Mouse (Mus musculus) gastrocnemius, adult 8-10 months (tissue): ENCODE results near the gene Lrrc61. TPM values are rescaled to one million over a fixed set of nuclear protein-coding genes. Genes with fewer than 3 reads are reported as not detected.
"Not testable (repeated sequence)": the region's sequence is repeated elsewhere in the genome, so short reads cannot be mapped to it uniquely, and the experiment has no call there.

Experiments used
- DNase-seq, 2 experiments: peaks; one replicate each; pipeline ENCODE4 v3.0.0; 2022; ENCODE audit warnings: low spot score in 2 of 2
- total RNA-seq, 4 experiments: library from RNA; stranded (reverse); gene quantifications; 2 replicates each; pipeline ENCODE4 v1.2.4; 2022

Lrrc61 gene
- total RNA-seq: 10 to 100 TPM; 20.8 to 25.0 (median 22.9) TPM

DNA sequence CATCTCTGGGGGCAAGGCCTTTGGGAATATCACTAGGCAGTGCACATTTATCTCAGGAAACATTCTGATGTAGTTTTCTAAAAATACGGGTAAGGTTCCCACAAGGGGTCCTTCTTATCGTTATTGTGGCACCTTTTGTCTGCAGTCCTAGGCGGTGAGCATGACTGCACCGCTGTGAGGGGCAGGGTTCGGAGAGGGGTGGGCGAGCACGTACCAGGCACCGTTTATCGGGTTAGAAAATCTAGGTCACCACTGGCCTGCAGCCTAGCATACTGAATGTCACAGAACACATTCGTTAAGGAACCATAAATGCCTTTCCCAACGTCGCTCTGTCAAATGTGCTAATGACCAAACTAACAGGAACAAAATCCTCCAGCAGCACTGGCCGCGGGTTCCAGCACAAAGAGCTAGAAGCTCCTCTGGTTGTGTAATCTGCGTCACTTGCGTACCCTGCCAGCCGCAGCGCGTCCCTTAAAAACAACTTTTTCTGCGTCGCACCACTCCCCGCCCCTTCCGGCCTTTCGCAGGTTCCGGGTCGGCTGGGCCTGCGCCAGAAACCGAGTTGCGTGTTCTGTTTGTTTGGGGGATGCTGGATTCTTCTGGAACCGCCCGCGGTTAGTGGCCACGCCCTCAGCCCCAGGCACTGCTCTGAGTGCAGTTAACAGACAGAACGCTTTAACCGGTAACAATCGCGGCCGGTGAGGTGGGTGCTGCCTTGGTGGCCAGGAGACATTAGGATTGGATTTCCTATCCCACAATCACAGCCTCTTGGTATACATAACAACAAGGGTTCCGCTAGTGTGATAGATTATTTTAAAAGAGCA is at the start of gene Lrrc61:
Lrrc61 (plus strand) TSS at position 517 of the 824 bp plus-strand sequence.
- DNase-seq: peak; percentile 99

DNA sequence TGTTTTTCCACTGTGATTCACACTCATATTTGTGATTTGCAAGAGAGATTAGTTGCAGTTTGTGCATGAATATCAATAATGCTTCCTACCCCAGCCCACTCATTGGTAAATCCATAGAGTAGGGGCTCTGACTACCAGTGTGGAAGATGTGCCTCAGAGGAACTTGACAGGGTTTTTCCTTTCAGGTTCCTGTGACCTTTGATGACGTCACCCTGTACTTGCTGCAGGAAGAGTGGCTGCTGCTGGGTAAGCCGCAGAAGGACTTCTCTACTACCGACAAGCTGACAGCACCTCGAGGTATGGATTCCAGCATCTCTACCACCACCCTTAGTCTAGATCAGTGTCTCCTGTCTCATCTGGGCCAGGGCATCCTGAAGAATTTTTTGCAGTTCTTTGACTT is 46.5 kb upstream of the Lrrc61 start:
- DNase-seq: no peak

DNA sequence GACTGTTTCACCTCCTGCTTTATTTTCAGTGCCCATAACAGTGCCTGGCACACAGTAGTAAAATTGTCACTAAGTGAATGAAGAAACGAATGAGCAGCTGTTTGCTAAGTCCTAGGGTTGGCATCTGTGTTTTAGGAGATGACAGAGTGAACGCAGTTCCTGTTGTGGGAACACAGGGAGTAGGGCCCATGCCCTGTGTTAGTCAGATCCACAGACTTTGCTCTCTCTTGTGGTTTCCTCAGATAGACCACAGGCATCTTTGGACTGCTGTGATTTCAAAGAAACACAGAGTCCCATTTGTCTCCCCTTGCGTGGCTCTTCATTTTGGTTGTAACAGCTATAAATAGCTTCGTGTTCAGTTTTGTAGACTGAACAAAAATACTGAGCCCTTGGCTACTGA is 44.2 kb upstream of the Lrrc61 start:
- DNase-seq: no peak

DNA sequence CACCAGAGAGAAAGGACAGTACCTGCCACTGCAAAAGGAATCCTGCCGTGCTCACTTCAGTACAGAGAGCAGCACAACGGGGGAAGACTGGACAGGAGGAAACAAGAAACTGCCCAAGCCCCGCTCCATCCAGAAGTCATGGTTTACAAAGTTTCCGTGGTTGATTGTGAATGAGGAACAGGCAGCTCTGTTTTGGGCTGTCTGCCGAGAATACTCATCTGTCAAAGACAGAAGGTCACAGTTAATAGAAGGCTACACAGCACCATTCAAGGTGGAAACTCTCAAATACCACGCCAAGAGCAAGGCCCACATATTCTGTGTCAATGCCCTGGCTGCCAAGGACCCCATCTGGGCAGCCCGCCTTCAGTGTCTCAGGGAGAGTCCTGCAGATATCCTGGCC is 42.7 kb upstream of the Lrrc61 start:
- no peak for DNase-seq

DNA sequence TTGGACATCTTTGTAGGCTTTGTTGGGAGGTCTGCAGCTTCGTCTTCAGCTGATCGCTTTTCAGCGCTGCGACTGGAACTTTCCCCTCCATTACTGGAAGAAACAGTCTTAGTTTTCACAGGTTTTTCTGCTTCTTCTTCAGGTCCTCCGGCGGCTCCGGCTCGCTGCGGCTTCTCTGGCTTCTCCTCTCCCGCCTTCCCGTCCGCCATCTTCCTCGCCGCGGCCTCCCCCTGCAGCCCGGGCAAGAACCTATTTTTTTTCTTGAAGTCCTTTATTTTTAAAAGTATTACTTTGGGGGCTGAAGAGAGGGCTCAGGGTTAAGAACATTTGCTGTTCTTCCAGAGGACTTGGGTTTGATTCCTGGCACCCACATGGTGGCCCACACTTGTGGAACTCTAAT is 29.7 kb upstream of the Lrrc61 start:
- not testable (repeated sequence) for DNase-seq

DNA sequence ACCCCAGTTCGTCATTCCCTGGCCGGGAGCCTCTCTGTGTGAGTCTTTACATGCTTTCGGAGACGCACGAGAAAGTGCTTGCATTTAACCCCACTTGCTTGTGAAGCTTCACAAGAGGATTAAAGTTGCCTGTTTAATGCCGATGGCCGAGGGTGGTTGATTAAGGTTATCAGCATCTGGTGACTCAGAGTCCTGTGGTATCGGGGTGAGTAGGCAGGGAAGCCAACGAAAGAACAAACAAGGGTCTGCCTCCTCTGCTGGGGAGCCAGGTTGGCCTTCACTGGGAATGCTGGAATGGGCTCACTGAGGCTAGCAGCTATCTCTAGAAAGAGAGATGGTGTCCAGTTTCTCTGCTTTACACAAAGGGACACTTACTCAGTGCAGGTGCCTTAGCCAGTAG is 26.7 kb upstream of the Lrrc61 start:
- DNase-seq: no peak

DNA sequence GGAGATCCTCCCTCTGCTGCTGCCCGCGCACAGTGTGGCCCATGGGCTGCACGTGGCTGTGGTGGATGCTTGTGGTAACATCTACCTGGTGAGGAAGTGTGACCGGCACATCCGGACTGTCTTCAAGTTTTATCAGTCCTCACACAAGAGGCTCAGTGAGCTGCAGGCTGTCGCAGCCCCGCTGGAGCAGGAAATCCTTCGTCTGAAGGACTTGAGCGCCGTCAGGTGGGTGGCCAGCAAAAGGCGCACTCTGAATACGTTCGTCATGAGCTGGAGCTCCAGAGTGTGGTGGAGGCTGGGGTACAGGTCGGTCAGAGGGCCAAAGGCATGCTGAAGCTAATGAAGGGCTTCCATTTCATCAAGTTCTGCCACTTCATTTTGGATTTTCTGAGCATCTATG is 25.3 kb upstream of the Lrrc61 start:
- DNase-seq: no peak

DNA sequence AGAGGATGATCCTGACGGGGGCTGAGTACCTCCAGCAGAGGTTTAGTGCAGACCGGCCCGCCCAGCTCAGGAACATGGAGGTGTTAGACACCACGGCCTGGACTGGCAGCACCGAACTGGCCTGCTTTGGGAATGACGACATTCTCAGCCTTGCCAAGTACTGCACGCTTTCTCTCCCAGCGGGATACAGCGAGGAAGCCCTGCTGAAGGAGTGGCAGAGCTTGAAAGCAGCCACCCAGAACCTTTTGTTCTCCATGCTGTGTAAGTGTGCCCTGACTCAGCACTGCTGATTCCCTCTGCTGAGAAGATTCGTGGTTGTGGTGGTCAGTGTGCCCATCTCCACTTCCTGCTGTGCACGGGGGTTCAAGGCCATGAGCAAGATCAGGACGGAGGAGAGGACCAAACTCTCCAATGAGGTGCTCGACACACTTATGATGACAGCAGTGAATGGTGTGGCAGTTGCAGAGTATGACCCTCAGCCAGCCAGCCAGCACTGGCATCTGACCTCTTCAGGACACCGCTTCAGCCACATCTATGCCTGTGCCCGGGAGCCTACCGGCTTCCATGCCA is 24.6 kb upstream of the Lrrc61 start:
- no peak for DNase-seq

DNA sequence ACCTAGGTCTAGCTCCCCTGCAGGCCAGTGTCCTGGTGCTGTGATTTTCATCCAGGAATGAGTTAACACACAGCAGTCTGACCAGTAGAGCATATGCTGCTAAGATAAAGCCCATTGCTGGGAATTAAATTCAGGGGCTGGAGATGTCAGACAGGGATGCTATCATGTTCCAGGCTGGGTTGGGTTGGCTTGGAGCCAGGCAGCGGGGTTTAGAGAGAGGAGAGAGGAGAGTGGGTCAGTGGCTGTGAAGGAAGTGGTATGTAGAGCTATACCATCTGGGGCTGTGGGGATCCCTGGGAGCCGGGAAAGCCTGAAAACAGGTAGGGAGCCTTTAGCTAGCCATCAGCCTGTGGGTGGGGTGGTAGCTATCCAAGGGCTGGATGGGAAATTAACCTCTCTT is 23.7 kb upstream of the Lrrc61 start:
- no peak for DNase-seq

DNA sequence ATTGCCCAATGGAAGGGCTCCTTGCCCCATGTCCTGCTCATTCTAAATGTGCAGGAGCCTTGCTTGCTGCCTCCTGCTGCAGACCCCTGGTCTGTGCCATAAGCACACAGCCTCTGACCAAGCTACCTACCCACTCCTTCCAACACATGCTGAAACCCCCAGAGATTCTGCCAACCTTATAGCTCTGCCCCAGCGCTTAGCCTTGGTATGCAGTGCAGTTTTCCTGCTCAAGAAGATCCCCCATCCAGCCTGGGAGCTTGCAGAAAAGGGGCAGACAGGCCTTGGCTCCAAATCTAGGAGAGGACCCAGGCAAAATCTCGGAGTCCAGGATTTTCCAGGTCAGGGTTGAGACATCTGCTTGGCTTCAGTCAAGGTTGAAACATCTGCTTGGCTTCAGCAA is 21.1 kb upstream of the Lrrc61 start:
- no peak for DNase-seq

DNA sequence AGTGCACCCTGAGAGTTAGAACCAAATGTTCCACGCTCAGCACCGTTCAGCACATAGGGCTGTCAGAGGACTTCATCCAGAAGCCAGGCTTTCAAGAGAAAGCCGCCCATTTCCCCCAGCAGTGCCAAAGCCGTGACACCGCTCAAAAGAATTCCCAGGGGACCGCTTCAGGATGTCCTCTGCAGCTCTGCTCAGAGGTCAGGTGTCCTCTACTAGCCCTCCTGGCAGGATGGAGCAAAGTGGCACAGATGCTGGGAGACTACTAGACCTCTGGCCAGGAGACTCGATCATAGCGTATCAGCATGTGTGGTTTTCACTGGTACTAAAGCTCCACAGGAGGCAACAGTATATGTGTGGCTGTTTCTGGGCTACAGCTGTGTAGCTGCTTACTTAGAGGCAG is 19.7 kb upstream of the Lrrc61 start:
- DNase-seq: no peak

DNA sequence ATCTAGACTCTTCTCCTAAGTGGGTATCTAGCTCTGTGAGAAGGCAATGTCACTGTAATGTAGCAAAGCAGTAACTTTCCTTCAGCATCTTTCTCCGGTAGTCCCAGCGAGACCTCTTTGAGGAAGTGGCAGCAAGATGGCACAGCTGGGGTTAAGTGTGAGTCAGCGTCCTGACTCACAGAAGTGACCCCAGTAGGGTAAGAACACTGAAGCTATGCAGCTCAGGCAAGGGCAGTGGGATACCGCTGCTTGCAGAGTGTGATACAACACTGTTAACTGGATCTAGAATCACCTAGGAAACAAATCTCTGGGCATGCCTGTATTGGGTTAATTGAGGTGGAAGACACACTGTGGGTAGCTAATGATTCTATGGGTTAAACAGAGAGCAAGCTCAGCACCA is 18.5 kb upstream of the Lrrc61 start:
- DNase-seq: no peak

DNA sequence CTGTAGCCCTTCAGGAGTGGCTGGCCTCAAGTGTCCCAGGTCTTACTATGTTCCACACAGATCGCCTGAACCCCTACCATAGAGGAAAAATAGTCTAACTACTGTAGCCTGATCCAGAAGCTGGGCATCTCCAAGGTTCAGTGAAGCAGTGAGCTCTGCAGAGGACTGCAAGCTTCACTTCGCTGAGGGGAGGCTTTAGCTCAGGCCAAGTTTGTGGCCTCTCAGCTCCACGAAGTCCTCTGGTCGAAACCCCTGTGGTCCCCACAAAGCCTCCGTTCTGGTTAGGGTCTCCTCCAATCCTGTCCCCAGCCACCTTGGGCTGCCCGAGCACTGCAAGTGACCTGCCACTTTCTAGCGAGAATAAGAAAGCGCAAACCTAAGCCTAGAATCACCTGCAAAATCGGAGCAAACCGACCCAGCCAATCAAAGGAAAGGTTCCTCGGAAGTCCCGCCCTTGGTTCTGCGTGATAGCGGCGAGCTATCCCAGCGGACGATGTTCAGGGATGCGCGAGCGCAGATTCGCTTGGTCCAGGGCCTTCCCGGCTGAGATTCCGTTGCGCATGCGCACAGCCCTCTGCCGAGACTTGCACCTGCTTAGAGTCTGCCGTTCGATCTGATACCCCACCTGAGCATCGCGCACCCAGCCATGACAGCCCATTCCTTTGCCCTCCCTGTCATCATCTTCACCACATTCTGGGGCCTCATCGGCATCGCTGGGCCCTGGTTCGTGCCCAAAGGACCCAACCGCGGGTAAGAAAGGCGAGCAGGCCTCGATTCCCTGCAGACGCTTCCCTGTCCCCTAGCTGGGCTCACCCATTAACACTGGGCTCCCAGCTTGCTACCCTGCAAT is 17.3 kb upstream of the Lrrc61 start, which contains the start of gene Atp6v0e2:
Atp6v0e2 (plus strand) TSS at position 511 of the 850 bp plus-strand sequence.
- peak; percentile 58 to 82 for DNase-seq

DNA sequence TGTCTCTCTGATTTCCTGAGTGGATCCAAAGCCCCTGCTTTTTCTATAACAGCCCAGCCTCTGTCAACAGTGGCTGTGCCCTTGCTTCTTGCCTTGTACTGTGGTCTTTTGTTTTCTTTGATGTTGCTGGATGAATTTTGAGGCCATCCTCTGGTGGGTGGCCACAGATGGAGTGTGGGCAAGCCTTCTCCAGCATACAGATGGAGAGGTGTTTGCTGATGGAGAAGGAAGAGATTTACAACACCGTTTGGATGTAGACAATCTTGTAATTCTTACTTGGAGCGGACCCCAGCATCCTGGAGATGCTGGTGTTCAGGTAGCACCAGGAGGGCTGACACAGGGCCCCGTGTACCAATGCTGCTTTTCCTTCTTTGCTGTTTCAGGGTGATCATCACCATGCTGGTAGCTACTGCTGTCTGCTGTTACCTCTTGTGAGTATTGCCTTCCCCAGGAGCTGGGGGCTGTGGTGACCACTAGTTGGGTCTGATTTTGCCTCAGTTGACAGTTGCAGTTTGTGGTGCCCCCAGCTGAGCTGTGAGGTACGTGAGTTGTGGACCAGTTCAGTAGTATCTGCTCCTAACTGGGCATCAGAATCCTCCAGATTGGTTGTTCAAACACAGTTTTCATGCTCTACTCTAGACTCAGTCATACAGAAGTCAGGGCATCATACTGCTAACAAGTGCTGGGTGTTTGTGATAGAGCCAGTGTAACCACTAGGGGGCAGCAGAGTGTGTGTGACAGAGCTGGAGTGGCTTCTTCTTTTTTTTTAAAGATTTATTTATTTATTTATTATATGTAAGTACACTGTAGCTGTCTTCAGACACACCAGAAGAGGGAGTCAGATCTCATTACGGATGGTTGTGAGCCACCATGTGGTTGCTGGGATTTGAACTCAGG is 15.5 kb upstream of the Lrrc61 start:
- peak; percentile 70 to 77 for DNase-seq

DNA sequence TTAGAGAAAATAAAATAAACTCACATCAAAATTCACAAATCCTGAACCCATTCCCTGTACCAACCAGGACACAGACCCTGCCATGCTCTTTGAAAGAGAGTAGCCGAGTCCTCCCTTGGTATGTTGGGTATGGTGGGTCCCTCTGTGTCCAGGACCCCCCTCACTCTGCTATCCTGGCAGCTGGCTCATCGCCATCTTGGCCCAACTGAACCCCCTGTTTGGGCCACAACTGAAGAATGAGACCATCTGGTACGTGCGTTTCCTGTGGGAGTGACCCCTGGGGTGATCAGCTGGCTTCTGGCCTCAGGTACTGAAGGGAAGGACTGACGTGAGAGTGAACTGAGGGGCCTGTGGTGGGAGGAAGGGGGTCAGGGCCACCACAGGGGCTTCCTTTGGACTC is 14.7 kb upstream of the Lrrc61 start:
- DNase-seq: no peak

DNA sequence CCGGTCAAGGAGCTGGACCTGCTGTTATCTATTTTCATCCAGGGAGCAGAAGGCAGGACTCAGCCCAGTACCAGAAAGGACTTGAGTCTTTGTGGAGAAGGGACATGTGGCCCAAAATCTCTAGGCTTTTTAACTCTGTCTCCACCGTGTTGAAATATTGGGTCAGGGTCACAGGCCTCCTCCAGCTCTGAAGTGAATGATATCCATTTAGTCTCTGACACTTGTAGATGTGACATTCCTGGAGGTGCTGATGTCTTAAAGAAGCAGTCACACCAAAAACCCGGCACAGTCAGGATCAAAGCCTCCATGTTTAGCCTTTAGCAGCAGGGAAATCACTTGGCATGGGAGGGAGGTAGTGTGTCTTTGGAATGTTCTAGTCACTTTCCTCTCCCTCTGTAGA is 13.9 kb upstream of the Lrrc61 start:
- DNase-seq: no peak

DNA sequence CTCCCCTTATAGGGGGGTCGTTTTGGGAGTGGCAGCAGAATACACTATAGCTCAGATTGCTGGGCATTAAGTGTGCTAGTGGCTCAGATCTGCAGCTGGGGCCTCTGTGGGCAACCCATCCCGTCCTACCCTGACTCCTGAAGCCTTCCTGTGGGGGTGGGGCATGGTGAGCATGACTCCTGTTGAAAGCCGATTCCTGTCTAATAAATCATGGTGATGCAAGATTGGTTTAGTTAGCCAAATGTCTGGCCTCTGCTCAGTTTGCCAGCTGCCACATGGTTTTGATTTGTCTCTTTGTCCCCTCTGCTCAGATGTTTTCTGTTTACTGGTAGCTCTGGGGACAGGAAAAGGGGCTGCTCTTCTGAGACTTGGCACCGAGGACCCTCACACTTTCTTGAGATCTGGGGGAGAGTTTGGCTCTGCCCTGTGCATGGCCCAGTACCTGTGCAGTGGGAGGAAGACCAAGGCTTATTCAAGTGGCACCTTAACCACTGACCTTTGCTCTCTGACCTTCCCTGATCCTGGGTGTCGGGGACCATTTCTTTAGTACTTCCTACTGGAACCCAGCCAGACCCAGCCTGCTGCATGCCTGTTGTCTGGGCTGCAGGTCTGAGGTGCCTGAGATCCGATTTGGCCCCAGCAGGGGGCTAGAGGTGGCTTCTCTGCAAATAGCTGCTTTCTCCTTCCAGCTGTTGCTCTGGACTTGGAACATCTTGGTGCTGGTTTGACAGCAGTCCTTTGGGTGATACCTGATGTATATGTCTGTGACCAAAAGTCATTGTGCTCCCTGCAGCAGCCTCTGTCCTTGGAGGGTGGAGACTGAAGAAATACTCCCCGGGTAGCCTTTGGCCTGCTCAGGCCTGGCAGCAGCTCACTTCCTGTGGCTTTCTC is 12.8 kb upstream of the Lrrc61 start:
- peak; percentile 76 to 87 for DNase-seq

DNA sequence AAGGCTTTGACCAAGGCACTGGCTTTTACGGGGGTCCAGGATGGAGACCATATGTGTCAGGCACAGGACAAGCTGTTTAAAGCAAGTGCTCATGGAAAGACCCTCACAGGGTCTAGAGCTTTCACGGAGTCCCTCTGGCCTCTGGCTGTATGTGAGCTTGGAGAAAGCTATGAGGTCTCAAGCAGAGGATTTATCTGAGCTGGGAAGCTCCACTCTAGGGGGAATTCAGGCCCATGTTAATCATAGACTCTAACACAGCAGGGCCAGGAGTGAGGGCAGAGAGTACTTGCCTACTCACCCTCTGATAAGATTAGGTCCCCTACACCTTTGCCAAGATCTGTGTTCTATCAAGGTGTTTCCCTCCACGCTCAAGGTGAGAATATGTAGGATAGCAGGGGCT is 12.0 kb upstream of the Lrrc61 start:
- DNase-seq: no peak

DNA sequence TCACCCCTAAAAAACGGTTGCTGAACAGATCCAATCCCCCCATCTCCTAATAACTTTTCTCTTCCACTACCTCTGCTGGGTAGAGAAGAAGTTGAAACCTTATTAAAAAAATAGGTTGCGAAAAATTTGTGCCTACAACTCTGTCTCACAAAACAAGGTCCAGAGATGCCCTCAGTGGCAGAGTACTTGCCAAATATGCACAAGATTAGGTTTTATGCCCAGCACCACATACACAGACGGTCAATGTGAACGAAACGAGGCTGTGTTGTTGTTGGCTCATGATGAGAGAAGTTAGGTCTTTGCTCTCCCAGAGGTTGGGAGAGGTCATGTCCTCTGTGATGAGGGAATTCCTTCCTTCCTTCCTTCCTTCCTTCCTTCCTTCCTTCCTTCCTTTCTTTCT is 9.3 kb upstream of the Lrrc61 start:
- DNase-seq: no peak

DNA sequence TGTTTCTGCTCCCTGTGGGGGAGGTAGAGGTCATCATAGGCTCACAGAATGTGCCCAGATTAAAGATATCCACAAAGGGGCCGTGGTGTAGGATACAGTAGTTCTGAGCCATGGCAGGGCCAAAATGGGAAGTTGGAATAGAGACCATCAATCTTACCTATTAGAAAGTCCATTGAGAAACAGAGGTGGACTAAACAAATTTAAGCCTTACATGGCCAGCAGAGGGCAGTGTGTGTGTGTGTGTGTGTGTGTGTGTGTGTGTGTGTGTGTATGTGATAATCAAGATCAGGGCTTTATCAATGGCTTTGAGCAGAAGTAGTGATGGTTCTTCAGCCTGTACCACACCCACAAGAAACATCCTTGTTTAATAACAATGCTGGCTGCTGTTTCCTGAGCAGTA is 8.3 kb upstream of the Lrrc61 start:
- DNase-seq: no peak
